Mouse (Mus musculus) cerebellum, adult 2 months (tissue): ENCODE data around the gene Maml3. TPM values are rescaled to one million over a fixed set of nuclear protein-coding genes. Genes with fewer than 3 reads are reported as not detected.

Source experiments
- DNase-seq, 2 experiments: peaks; one replicate each; pipeline ENCODE4 v3.0.0; 2021
- H3K27ac ChIP-seq: fragments of 200-500 bp; 2 replicates; pipeline ENCODE4 v1.5.1; 2012; ENCODE audit warnings: low read length, control low read depth, inconsistent platforms; ENCODE audit not compliant: insufficient read depth
- H3K27me3 ChIP-seq: fragments of 200-500 bp; 2 replicates; pipeline ENCODE4 v1.6.1; 2012; ENCODE audit warnings: inconsistent platforms, mild to moderate bottlenecking, low read length, moderate library complexity; ENCODE audit not compliant: control insufficient read depth, insufficient read depth
- H3K4me1 ChIP-seq: fragments of 200-500 bp; 2 replicates; pipeline ENCODE4 v1.6.1; 2011; ENCODE audit warnings: low read length; ENCODE audit not compliant: control insufficient read depth, insufficient read depth
- H3K4me3 ChIP-seq: fragments of 200-500 bp; replicated peaks from 2 replicates; pipeline ENCODE3; 2011; ENCODE audit warnings: mild to moderate bottlenecking, low read depth, low read length, control low read depth; ENCODE audit not compliant: insufficient read depth
- CTCF ChIP-seq: fragments of 200-500 bp; IDR thresholded peaks from 2 replicates; pipeline ENCODE4 v1.5.1; 2011; ENCODE audit warnings: low read depth, mild to moderate bottlenecking, control low read depth, low read length, moderate library complexity, borderline replicate concordance; ENCODE audit not compliant: insufficient read depth
- POLR2A ChIP-seq: fragments of 200-500 bp; IDR thresholded peaks from 2 replicates; pipeline ENCODE4 v1.6.1; 2011; ENCODE audit warnings: low read length, control low read depth, borderline replicate concordance; ENCODE audit not compliant: insufficient read depth
- WGBS: fragments of 180-500 bp; shearing (Covaris S2); methylation state at CpG from one replicate; pipeline ENCODE4 v1.1.7; 2018; 5-methylcytosine and 5-hydroxymethylcytosine counted together
- polyA plus RNA-seq: library from polyadenylated mRNA; depleted of rRNA; stranded (reverse); fragments of >200 nt; gene quantifications from 2 replicates; pipeline ENCODE4 v1.2.3, GENCODE M21; 2012

Gene Maml3
- polyA plus RNA-seq, 1 experiment: 6.5 TPM

DNA sequence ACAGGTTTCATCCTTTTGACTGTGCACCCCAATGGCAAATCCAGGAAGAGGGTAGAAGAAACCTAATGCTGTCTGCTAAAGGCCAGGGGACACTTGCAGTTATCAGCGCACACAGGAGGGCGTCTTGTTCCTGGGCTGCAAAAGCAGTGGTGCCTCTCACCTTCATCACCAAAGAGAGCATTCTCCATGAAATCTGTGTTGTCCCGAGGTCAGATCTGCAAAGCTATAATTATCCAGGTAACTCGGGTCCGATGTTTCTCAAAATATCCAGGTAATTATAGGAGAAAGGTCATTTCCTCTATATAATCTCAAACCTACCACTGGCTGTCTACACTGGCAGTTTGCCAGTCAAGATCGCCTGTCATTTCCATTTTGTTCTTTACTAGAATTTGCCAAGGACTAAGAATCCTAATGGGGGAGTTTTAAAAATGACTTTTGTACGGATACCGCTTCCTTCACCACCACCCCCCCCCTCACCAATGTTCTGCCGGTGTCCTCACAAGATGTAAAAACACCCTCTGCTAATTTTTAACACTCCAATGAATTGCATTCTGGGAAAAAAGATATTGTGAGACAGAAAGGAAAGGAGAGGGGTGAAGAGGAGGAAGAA is 98.0 kb downstream of the Maml3 start:
- H3K4me3 ChIP-seq: peak overlapping the region; percentile 89
- TF ChIP-seq CTCF (no peak), POLR2A (no peak)
- H3K27me3 ChIP-seq: no peaks in the 10 kb centered on the region
- 9% methylated on average over 9 of the region's 9 CpGs for WGBS
- H3K27ac ChIP-seq: peak overlapping the region; percentile 97
- peak; percentile 45 to 64 for DNase-seq
- peaks cover 12% of the 10 kb centered on the region; the same call in 1 of the 2 replicates for H3K4me1 ChIP-seq

DNA sequence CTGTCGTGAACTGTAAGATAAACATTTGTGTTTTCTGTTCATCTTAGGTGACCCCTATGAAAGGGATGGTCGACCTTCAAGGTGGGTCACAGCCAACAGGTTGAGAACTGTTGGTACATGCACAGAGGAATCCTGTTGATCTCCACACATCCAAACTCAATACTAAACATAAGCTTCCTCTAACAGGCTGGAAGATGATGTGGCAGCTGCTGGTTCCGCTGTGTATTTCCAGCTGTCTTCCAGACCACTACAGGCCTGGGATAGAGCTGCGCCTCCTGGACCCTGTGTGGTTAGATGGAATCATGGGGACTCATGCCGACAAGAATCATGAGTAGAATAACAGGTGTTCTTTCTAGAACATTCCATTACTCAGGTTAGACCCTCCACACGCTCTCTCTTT is 101.2 kb downstream of the Maml3 start:
- Histone ChIP-seq H3K27me3 (no peaks in the 10 kb centered on the region), H3K4me3 (no peak overlapping the region), H3K27ac (no peak overlapping the region), H3K4me1 (peaks cover 9% of the 10 kb centered on the region)
- no peak for DNase-seq
- 93% methylated on average over 6 of the region's 6 CpGs for WGBS
- TF ChIP-seq CTCF: no peak
- TF ChIP-seq POLR2A: no peak

DNA sequence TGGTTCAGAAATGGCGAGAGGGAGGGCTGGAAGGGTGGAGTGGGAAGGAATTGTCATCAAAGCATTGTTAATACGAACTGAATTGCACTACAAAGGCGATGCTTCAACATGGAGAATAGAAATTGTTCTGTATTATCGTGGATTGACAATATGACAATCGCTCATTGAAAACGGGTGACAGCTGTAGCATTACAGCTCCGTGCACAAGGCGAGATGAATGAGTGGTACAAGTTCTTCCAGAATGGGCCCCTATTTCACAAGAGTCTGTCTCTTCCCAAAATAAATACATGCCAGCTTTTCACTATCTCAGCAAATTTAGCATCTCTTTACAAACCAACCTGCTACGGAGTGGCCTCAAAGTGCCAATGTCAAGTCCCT is 103.4 kb downstream of the Maml3 start:
- Histone ChIP-seq H3K4me1 (peaks cover 13% of the 10 kb centered on the region), H3K27me3 (no peaks in the 10 kb centered on the region), H3K27ac (no peak overlapping the region), H3K4me3 (no peak overlapping the region)
- 80% methylated on average over 9 of the region's 9 CpGs for WGBS
- DNase-seq: no peak
- TF ChIP-seq POLR2A (no peak), CTCF (no peak)

DNA sequence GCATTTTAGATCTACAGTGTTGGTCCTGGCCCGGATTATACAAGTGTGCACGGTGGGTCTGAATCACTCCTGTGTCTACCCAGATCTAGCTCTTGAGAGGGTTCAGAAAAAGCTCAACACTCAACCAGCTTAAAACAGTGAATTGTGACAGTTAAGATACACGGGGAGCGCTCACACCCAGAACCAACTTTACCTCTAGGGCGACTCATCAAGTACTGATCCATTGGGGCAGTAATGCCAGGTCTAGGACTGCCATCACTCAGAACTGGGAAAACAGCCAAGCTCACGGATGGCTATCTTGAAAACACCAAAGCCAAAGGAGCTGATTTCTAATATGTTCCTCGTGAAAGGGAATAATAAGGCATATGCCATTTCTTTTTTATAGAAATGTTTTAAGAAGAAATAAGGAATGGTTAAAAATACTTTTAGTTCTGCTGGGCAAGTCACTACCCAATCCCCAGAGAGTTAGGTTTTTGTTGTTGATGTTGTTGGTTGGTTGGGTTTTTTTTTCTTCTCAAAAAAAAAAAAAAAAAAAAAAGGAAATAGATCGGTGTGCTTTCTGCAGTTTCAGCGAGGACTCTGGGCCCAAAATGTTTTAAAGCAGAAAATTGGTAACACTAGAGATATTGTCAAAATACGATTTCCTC is 103.9 kb downstream of the Maml3 start:
- TF ChIP-seq POLR2A: no peak
- TF ChIP-seq CTCF: no peak
- no peaks in the 10 kb centered on the region for H3K27me3 ChIP-seq
- no peak for DNase-seq
- 68% methylated on average over 10 of the region's 10 CpGs for WGBS
- no peak overlapping the region for H3K27ac ChIP-seq
- H3K4me1 ChIP-seq: peaks cover 10% of the 10 kb centered on the region
- no peak overlapping the region for H3K4me3 ChIP-seq

- Histone ChIP-seq H3K27ac (no peak overlapping the region), H3K4me3 (no peak overlapping the region), H3K27me3 (no peaks in the 10 kb centered on the region), H3K4me1 (peaks cover 6% of the 10 kb centered on the region)
- DNase-seq: no peak
- TF ChIP-seq POLR2A (no peak), CTCF (no peak)
- WGBS: 95% methylated on average over 21 of the region's 21 CpGs
These were observed 105.0 kb downstream of the Maml3 start for GRCm38 (mm10) chr3:51999671-52000437.

DNA sequence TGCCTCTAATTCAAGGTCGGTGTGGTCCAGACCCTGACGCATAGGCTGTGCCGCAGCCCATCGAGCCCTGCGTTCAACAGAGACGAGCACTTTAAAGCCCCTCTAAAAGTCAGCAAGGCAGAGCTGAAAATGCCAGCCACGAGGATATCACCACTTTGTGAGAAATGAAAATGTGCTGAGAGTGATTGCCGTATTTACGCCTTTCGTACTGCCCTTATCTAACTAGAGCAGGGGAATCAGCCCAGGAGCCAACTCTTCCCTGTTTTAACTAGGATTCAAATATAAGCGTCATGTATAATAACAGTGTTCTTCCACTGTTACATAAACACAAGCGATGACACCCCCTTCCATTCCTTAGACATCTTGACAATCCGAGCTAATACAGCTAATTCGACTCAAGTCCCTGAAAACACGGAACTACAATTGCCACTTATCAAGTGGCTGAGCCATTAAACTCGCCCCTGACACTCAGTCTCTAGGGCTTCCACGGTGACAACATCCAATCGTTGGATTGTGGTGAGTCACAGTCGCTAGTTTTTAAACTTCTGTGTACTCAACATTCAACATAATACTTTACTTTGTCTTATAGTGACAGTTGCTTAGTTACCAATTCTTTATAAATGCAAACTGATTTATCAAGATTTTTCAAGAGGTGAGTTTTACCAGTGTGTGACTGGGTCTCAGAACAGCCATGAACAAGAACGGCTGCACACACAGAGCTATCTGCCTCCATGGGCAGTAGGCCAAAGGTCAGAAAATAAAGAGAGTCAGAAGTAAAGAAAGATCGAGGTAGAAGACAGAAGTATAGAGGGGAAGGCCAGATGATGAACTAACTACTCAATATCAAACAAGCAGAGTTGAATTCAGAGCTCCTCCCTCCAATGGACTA is 106.1 kb downstream of the Maml3 start:
- no peak for DNase-seq
- H3K27me3 ChIP-seq: no peaks in the 10 kb centered on the region
- peaks cover 6% of the 10 kb centered on the region for H3K4me1 ChIP-seq
- WGBS: 84% methylated on average over 21 of the region's 21 CpGs
- no peak overlapping the region for H3K27ac ChIP-seq
- TF ChIP-seq CTCF (no peak), POLR2A (no peak)
- no peak overlapping the region for H3K4me3 ChIP-seq

- H3K4me1 ChIP-seq: peaks cover 6% of the 10 kb centered on the region
- DNase-seq: no peak
- H3K27ac ChIP-seq: no peak overlapping the region
- no peak overlapping the region for H3K4me3 ChIP-seq
- TF ChIP-seq CTCF (no peak), POLR2A (no peak)
- no peaks in the 10 kb centered on the region for H3K27me3 ChIP-seq
- WGBS: 82% methylated on average over 11 of the region's 11 CpGs
These were observed 107.3 kb downstream of the Maml3 start for GRCm38 (mm10) chr3:51997616-51998015.
